In the genomic region with DNA sequence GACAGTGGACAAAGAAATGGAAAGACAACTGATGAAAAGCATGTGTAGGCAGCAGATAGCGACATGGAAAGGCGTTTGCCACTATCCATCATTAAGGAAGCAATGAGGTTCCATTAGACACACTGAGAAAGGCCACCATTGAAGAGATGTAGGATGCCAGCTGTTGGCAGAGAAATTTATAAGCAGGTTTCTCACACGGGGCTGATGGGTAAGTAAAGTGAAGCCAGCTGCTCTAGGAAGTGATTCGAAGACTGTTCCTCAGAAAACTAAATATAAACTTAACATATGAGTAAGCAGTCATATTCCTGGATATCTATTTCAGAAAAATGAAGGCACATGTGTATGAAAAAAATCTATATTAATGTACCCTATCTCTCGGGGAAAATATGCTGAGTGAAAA, we compare ENCODE assay signal across 11 mouse cellular contexts.
"Had no signal": no experiment of that assay in that cellular context is flagged by ENCODE, and none has a peak within 500 bp of the region (broad histone marks: within the 10 kb centered on the region; RNA-seq: fewer than 3 reads in every experiment).

No protein-coding gene starts in this region.

- DNase-seq: lung, adult 18-20 months; lung, embryonic 14.5 days; lung, postnatal 10 days; lung, postnatal 4 days; midbrain, embryonic 14.5 days; retina, postnatal 1 day; right cerebral cortex, postnatal 4 days; spleen, adult 18-20 months; thymus, adult 2 months; thymus, postnatal 25 days; thymus, postnatal 4 days had no signal
